Mouse (Mus musculus): ENCODE measurements around the gene Steap3. TPM values are rescaled to one million over a fixed set of nuclear protein-coding genes. Genes with fewer than 3 reads are reported as not detected.

Gene Steap3
- polyA plus RNA-seq, 1 experiment from 2014 or later = 42.6 TPM

GRCm38 (mm10) chr1:120198942-120199341, 73.6 kb downstream of the Steap3 start:
- no peaks in the 10 kb centered on the region for H3K27me3 ChIP-seq (ENCODE audit: control insufficient read depth, insufficient read depth, low read depth, low read length)
- no peak overlapping the region for H3K27ac ChIP-seq (ENCODE audit: low read length)
- no peak overlapping the region for H3K9ac ChIP-seq (ENCODE audit: low read depth, low read length)
- H3K4me3 ChIP-seq (ENCODE audit: low read depth, low read length) = no peak overlapping the region
- ATAC-seq (ENCODE audit: low read depth) = no peak
- no peak overlapping the region for H3K4me2 ChIP-seq (ENCODE audit: low read depth, low read length)
- 62% methylated on average over 4 of the region's 4 CpGs for WGBS (ENCODE audit: insufficient replicate concordance)
- no peaks in the 10 kb centered on the region for H3K4me1 ChIP-seq (ENCODE audit: control insufficient read depth, low read depth, low read length)
- H3K9me3 ChIP-seq (replicated peaks; ENCODE audit: control insufficient read depth, low read length) = no peaks in the 10 kb centered on the region
- no peaks in the 10 kb centered on the region for H3K36me3 ChIP-seq (ENCODE audit: control insufficient read depth, insufficient read depth)

GRCm38 (mm10) chr1:120198151-120198550, 74.4 kb downstream of the Steap3 start:
- H3K9ac ChIP-seq (ENCODE audit: low read depth, low read length) = no peak overlapping the region
- no peaks in the 10 kb centered on the region for H3K36me3 ChIP-seq (ENCODE audit: control insufficient read depth, insufficient read depth)
- 59% methylated on average over 3 of the region's 3 CpGs for WGBS (ENCODE audit: insufficient replicate concordance)
- no peaks in the 10 kb centered on the region for H3K27me3 ChIP-seq (ENCODE audit: control insufficient read depth, insufficient read depth, low read depth, low read length)
- ATAC-seq (ENCODE audit: low read depth) = no peak
- no peaks in the 10 kb centered on the region for H3K9me3 ChIP-seq (replicated peaks; ENCODE audit: control insufficient read depth, low read length)
- no peak overlapping the region for H3K27ac ChIP-seq (ENCODE audit: low read length)
- no peak overlapping the region for H3K4me2 ChIP-seq (ENCODE audit: low read depth, low read length)
- H3K4me3 ChIP-seq (ENCODE audit: low read depth, low read length) = no peak overlapping the region
- H3K4me1 ChIP-seq (ENCODE audit: control insufficient read depth, low read depth, low read length) = no peaks in the 10 kb centered on the region

GRCm38 (mm10) chr1:120197189-120197588, 75.3 kb downstream of the Steap3 start:
- Histone ChIP-seq H3K27me3 (ENCODE audit: control insufficient read depth, insufficient read depth, low read depth, low read length) (no peaks in the 10 kb centered on the region), H3K4me3 (ENCODE audit: low read depth, low read length) (no peak overlapping the region), H3K9ac (ENCODE audit: low read depth, low read length) (no peak overlapping the region), H3K27ac (ENCODE audit: low read length) (no peak overlapping the region), H3K9me3 (replicated peaks; ENCODE audit: control insufficient read depth, low read length) (no peaks in the 10 kb centered on the region), H3K36me3 (ENCODE audit: control insufficient read depth, insufficient read depth) (no peaks in the 10 kb centered on the region), H3K4me1 (ENCODE audit: control insufficient read depth, low read depth, low read length) (no peaks in the 10 kb centered on the region), H3K4me2 (ENCODE audit: low read depth, low read length) (no peak overlapping the region)
- ATAC-seq (ENCODE audit: low read depth) = no peak; the same call in 1 of the 2 replicates
- 9% methylated on average over 5 of the region's 5 CpGs for WGBS (ENCODE audit: insufficient replicate concordance)

- H3K36me3 ChIP-seq (ENCODE audit: control insufficient read depth, insufficient read depth) = no peaks in the 10 kb centered on the region
- H3K27ac ChIP-seq (ENCODE audit: low read length) = no peak overlapping the region
- no peaks in the 10 kb centered on the region for H3K9me3 ChIP-seq (replicated peaks; ENCODE audit: control insufficient read depth, low read length)
- no peaks in the 10 kb centered on the region for H3K27me3 ChIP-seq (ENCODE audit: control insufficient read depth, insufficient read depth, low read depth, low read length)
- no peak overlapping the region for H3K9ac ChIP-seq (ENCODE audit: low read depth, low read length)
- H3K4me2 ChIP-seq (ENCODE audit: low read depth, low read length) = no peak overlapping the region
- no peak overlapping the region for H3K4me3 ChIP-seq (ENCODE audit: low read depth, low read length)
- WGBS (ENCODE audit: insufficient replicate concordance) = 65% methylated on average over 2 of the region's 2 CpGs
- H3K4me1 ChIP-seq (ENCODE audit: control insufficient read depth, low read depth, low read length) = no peaks in the 10 kb centered on the region
- ATAC-seq (ENCODE audit: low read depth) = no peak
Measured at GRCm38 (mm10) chr1:120196724-120197123, 75.8 kb downstream of the Steap3 start.

GRCm38 (mm10) chr1:120195947-120196346, 76.6 kb downstream of the Steap3 start:
- no peaks in the 10 kb centered on the region for H3K27me3 ChIP-seq (ENCODE audit: control insufficient read depth, insufficient read depth, low read depth, low read length)
- 58% methylated on average over 5 of the region's 5 CpGs for WGBS (ENCODE audit: insufficient replicate concordance)
- no peak overlapping the region for H3K4me3 ChIP-seq (ENCODE audit: low read depth, low read length)
- H3K4me1 ChIP-seq (ENCODE audit: control insufficient read depth, low read depth, low read length) = no peaks in the 10 kb centered on the region
- no peak overlapping the region for H3K4me2 ChIP-seq (ENCODE audit: low read depth, low read length)
- no peaks in the 10 kb centered on the region for H3K36me3 ChIP-seq (ENCODE audit: control insufficient read depth, insufficient read depth)
- H3K9me3 ChIP-seq (replicated peaks; ENCODE audit: control insufficient read depth, low read length) = no peaks in the 10 kb centered on the region
- no peak for ATAC-seq (ENCODE audit: low read depth)
- H3K9ac ChIP-seq (ENCODE audit: low read depth, low read length) = no peak overlapping the region
- no peak overlapping the region for H3K27ac ChIP-seq (ENCODE audit: low read length)

GRCm38 (mm10) chr1:120193586-120193985, 78.9 kb downstream of the Steap3 start:
- H3K27me3 ChIP-seq (ENCODE audit: control insufficient read depth, insufficient read depth, low read depth, low read length) = no peaks in the 10 kb centered on the region
- no peaks in the 10 kb centered on the region for H3K36me3 ChIP-seq (ENCODE audit: control insufficient read depth, insufficient read depth)
- no peak overlapping the region for H3K27ac ChIP-seq (ENCODE audit: low read length)
- no peak overlapping the region for H3K4me2 ChIP-seq (ENCODE audit: low read depth, low read length)
- no peak overlapping the region for H3K4me3 ChIP-seq (ENCODE audit: low read depth, low read length)
- no peak for ATAC-seq (ENCODE audit: low read depth)
- H3K9me3 ChIP-seq (replicated peaks; ENCODE audit: control insufficient read depth, low read length) = no peaks in the 10 kb centered on the region
- no peak overlapping the region for H3K9ac ChIP-seq (ENCODE audit: low read depth, low read length)
- H3K4me1 ChIP-seq (ENCODE audit: control insufficient read depth, low read depth, low read length) = no peaks in the 10 kb centered on the region
- 74% methylated on average over 10 of the region's 10 CpGs for WGBS (ENCODE audit: insufficient replicate concordance)

GRCm38 (mm10) chr1:120192321-120192720, 80.2 kb downstream of the Steap3 start:
- no peak for ATAC-seq (ENCODE audit: low read depth)
- no peaks in the 10 kb centered on the region for H3K4me1 ChIP-seq (ENCODE audit: control insufficient read depth, low read depth, low read length)
- no peak overlapping the region for H3K4me2 ChIP-seq (ENCODE audit: low read depth, low read length)
- no peaks in the 10 kb centered on the region for H3K36me3 ChIP-seq (ENCODE audit: control insufficient read depth, insufficient read depth)
- 54% methylated on average over 6 of the region's 6 CpGs for WGBS (ENCODE audit: insufficient replicate concordance)
- H3K9ac ChIP-seq (ENCODE audit: low read depth, low read length) = no peak overlapping the region
- H3K9me3 ChIP-seq (replicated peaks; ENCODE audit: control insufficient read depth, low read length) = no peaks in the 10 kb centered on the region
- H3K27ac ChIP-seq (ENCODE audit: low read length) = no peak overlapping the region
- no peaks in the 10 kb centered on the region for H3K27me3 ChIP-seq (ENCODE audit: control insufficient read depth, insufficient read depth, low read depth, low read length)
- H3K4me3 ChIP-seq (ENCODE audit: low read depth, low read length) = no peak overlapping the region

- H3K9ac ChIP-seq (ENCODE audit: low read depth, low read length) = no peak overlapping the region
- H3K4me3 ChIP-seq (ENCODE audit: low read depth, low read length) = no peak overlapping the region
- WGBS (ENCODE audit: insufficient replicate concordance) = 58% methylated on average over 6 of the region's 6 CpGs
- H3K4me1 ChIP-seq (ENCODE audit: control insufficient read depth, low read depth, low read length) = no peaks in the 10 kb centered on the region
- no peak overlapping the region for H3K27ac ChIP-seq (ENCODE audit: low read length)
- no peak overlapping the region for H3K4me2 ChIP-seq (ENCODE audit: low read depth, low read length)
- H3K27me3 ChIP-seq (ENCODE audit: control insufficient read depth, insufficient read depth, low read depth, low read length) = no peaks in the 10 kb centered on the region
- H3K9me3 ChIP-seq (replicated peaks; ENCODE audit: control insufficient read depth, low read length) = no peaks in the 10 kb centered on the region
- no peaks in the 10 kb centered on the region for H3K36me3 ChIP-seq (ENCODE audit: control insufficient read depth, insufficient read depth)
- ATAC-seq (ENCODE audit: low read depth) = no peak
Measured at GRCm38 (mm10) chr1:120190946-120191345, 81.6 kb downstream of the Steap3 start.

- no peak for ATAC-seq (ENCODE audit: low read depth)
- WGBS (ENCODE audit: insufficient replicate concordance) = 72% methylated on average over 2 of the region's 2 CpGs
- H3K27me3 ChIP-seq (ENCODE audit: control insufficient read depth, insufficient read depth, low read depth, low read length) = no peaks in the 10 kb centered on the region
Measured at GRCm38 (mm10) chr1:120190300-120190699, 82.2 kb downstream of the Steap3 start.

More at GRCm38 (mm10) chr1:120190300-120190699, 82.2 kb downstream of the Steap3 start:
- Histone ChIP-seq H3K4me1 (ENCODE audit: control insufficient read depth, low read depth, low read length) (no peaks in the 10 kb centered on the region), H3K9ac (ENCODE audit: low read depth, low read length) (no peak overlapping the region), H3K27ac (ENCODE audit: low read length) (no peak overlapping the region), H3K36me3 (ENCODE audit: control insufficient read depth, insufficient read depth) (no peaks in the 10 kb centered on the region), H3K4me2 (ENCODE audit: low read depth, low read length) (no peak overlapping the region), H3K4me3 (ENCODE audit: low read depth, low read length) (no peak overlapping the region), H3K9me3 (replicated peaks; ENCODE audit: control insufficient read depth, low read length) (no peaks in the 10 kb centered on the region)
